Mouse (Mus musculus) megakaryocyte, adult 5-6 weeks (primary cell): Measurements from ENCODE around the gene Vbp1. TPM values are rescaled to one million over a fixed set of nuclear protein-coding genes. Genes with fewer than 3 reads are reported as not detected.

Experiments used
- ATAC-seq: 2 replicates; pipeline ENCODE4 v1.8.0; 2016; ENCODE audit warnings: mild to moderate bottlenecking, inconsistent platforms; ENCODE audit not compliant: poor library complexity, severe bottlenecking
- total RNA-seq, 2 experiments: library from RNA; stranded (forward) in 1 of 2; stranded (reverse) in 1 of 2; fragments of 153-499, 151-499 nt in 1 of 2; fragments of 221-1000, 200-1000 nt in 1 of 2; gene quantifications; 2 replicates each; pipeline versions ENCODE4 v1.2.3 to v1.2.4; 2015 to 2017

Gene Vbp1
- total RNA-seq (2015) = 90.8 and 95.7 TPM in 2 replicates
- total RNA-seq (2017) = 131 and 143 TPM in 2 replicates

DNA sequence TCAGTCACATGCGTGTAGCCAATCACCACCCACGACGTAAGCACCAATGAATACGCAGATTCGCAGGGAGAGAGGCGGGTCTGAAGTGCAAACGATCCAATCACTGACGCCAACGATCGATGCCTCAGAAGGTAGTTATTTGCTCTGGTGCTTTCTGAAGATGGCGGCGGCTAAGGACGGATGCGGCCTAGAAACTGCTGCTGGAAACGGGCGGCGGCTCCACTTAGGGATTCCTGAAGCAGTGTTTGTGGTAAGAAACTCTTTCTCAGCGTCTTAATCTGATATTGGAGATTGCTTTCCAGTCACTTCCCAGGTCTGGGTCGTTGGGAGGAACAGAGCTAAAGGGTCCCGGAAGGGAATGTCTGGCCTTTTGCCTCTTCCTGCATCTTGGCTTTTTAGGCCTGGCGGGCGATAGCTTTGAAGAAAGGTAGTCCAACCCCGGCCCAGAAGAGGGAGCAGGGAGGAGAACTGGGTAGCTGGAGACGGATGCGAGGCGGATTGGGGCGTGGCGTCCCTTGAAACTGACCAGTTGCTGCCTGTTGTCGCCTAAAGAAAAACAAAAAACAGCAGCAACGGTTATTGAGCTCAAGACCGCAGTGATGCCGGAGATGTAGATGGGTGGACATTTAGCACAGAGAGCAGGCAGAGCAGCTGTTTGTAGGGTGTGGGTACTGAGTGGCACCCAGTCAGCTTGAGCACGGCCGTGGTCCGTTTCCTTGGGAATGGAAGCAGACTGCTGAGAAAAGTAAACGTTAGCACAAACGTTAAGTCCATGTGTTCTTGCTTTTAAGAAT, at the start of gene Vbp1:
Gene Vbp1, plus strand, starts transcription at position 121 of the 794 bp plus-strand sequence.
- ATAC-seq = peak; percentile 100

DNA sequence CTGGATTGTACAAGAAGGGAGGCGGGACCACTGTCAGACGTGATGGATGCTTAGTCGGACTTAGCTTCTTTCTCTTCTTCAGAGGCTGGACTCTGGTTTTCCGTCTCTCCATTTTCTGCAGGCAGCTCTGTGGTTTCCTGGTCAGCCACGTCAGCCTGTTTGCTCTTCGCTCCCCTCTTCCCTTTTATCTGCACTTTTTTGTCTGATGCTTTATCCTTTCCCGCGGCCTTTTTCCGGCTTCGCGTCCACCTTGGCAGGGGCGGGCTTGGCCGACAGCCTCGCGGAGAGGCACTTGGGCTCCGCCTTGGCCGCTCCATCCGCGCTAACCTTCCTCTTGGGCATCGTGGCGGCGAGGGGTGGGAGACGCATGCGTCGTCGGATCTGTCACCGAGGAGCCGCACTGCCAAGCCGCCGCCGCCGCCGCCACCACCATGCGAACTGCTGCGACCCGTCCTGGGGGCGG, 38.9 kb upstream of the Vbp1 start:
- peak; percentile 79 for ATAC-seq

DNA sequence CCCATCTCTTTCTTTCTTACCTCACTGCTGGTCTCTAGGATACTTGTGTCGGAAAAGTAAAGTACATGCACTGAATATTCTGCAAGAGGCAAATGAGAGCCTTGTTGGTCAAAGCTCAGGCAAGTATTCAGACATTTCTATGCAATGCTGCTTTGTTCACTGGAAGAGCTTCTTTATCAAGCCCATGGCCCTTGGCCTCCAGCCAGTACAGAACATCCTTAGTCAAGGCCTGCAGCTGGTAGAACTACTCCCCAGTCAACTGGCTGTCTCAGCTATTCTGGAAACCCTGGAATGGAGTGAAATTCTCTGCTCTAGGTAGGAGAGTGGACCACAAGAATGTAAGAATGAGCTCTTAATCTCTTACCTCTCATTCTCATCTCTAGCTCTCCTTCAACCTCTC, 24.2 kb upstream of the Vbp1 start:
- no peak for ATAC-seq

GRCm38 (mm10) chrX:75513787-75514178, 316 bp upstream of the Vbp1 start:
- ATAC-seq = no peak

DNA sequence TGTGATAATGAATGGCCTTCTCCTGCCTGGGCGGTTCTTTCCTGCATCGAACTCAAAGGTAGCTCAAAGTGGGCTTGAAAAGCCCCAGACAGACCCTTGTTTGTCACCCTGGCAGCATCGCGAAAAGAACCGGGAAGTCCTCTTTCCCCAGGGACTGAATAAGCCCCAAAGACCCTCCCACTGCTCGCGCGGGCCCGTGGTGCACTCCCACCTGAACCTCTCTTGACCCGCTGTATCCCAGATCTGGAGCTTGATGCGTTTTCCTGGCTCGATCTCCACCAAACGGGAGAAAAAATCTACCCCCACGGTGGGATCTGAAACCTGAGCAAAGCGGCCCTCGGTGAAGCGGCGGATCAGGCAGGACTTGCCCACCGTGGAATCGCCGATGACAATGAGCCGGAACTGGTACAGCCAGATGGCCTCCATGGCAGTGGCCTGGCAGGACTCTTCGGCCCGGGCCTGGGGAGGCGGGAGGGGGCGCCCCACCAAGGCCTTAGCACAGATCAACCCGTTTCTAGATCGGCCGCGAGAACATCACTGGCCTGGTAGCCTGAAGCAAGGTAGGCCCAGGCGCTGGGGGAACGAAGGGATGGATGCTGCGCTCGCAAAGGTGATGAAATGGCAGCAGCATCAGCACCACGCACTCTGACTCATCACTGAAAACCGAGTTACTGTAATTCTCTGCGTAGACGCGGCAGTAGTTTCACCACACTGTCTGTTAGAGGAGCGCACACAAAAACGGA, 63.7 kb downstream of the Vbp1 start, which contains the start of gene Rab39b:
Gene Rab39b, minus strand, starts transcription at position 650 of the 743 bp plus-strand sequence.
- ATAC-seq = no peak

GRCm38 (mm10) chrX:75578539-75578938, 64.4 kb downstream of the Vbp1 start:
- ATAC-seq = no peak

Other genes with a start within 250 kb of the Vbp1 start
- 23.5 and 28.2 TPM in 2 replicates for gene Fundc2, start 131.9 kb upstream of the Vbp1 start, total RNA-seq (2015)
- gene Fundc2, start 131.9 kb upstream of the Vbp1 start, total RNA-seq (2017) = 25.3 and 40.4 TPM in 2 replicates
- 0.29 and 1.1 TPM in 2 replicates for gene F8, start 131.7 kb upstream of the Vbp1 start, total RNA-seq (2015)
- 0.29 and 0.41 TPM in 2 replicates for gene F8, start 131.7 kb upstream of the Vbp1 start, total RNA-seq (2017)
- 19.0 and 21.9 TPM in 2 replicates for gene Cmc4, start 97.7 kb upstream of the Vbp1 start, total RNA-seq (2015)
- gene Cmc4, start 97.7 kb upstream of the Vbp1 start, total RNA-seq (2017) = 6.6 and 6.8 TPM in 2 replicates
- gene Mtcp1, start 97.7 kb upstream of the Vbp1 start, total RNA-seq (2015) = 3.6 and 4.5 TPM in 2 replicates
- 9.6 and 10.8 TPM in 2 replicates for gene Mtcp1, start 97.7 kb upstream of the Vbp1 start, total RNA-seq (2017)
- gene Brcc3, start 97.7 kb upstream of the Vbp1 start, total RNA-seq (2015) = 33.0 and 34.8 TPM in 2 replicates
- gene Brcc3, start 97.7 kb upstream of the Vbp1 start, total RNA-seq (2017) = 26.0 and 29.6 TPM in 2 replicates
- gene Rab39b, start 63.9 kb downstream of the Vbp1 start, total RNA-seq (2015) = not detected in 2 replicates
- not detected in 2 replicates for gene Rab39b, start 63.9 kb downstream of the Vbp1 start, total RNA-seq (2017)